Mouse (Mus musculus): ENCODE measurements at regions not wholly inside any gene's neighbourhood (a gene's known extent, or its start where the extent isn't known, plus 50 kb on each side); places are given as distances from the start of the nearest gene placed in this dataset.
A peak's percentile ranks its signal among the peaks of the same experiment; 100 is the strongest.

GRCm38 (mm10) chr1:168697386-168697785 is 265.3 kb upstream of the Pbx1 start:
- no peak for ATAC-seq (ENCODE audit: poor library complexity, severe bottlenecking)

DNA sequence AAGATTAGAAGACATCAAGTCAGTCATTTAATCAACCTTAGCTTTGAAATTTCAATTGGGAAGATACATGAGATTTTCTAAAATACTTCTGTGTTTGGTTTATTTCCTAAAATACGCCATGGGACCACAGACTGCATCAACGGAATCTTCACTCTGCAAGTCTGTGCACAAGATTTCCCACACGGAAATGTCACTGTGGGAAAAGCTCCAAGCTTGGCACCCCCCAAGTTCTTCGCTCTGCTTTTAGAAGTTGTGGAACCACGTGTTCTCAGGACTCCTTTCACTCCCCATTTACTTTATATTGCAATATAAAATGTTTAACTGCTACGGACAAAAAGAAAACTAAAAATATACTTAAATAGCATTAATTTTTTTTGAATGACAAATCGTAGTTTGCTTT is 254.8 kb upstream of the Pbx1 start:
- no peak for ATAC-seq (ENCODE audit: poor library complexity, severe bottlenecking)

GRCm38 (mm10) chr1:168685147-168685546 is 253.1 kb upstream of the Pbx1 start:
- ATAC-seq (ENCODE audit: poor library complexity, severe bottlenecking): no peak

DNA sequence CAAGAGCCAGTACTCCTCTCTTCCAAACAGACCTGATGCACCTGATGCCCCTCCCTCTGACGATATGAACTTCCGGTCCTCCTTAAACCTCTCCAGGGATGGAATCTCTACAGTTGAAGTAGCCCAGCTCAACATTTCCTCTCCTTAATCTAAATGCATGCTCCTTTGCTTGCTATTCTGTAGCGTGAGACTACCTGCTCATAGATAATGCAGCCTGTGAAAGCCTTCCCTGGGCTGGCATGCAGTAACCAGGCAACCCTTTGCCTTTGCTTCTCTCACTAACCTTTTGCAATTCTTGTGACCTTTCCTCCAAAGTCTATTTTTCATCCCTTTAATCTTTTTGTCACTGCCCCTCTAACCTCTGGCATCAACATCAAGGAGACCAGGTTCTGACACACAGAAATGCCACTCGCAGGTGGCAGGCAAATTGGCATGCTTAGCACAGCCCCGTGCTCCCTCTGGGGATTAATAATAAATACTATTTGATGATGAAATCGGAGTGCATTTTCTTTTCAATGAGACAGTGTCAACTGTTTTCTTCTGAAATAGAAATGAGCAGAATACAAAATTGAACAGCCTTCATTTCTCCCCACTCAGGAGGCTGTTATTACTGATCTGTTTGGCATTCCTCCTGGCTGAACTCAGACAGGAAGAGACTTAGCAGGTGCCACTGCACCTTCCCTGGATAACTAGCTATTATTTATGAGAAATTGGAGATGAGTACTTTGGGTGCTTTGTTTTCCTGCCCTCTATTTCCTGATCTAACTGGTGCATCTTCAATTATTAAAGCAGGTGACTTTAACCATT is 249.8 kb upstream of the Pbx1 start:
- no peak for ATAC-seq (ENCODE audit: poor library complexity, severe bottlenecking)

GRCm38 (mm10) chr1:168680674-168681073 is 248.6 kb upstream of the Pbx1 start:
- no peak for ATAC-seq (ENCODE audit: poor library complexity, severe bottlenecking)

DNA sequence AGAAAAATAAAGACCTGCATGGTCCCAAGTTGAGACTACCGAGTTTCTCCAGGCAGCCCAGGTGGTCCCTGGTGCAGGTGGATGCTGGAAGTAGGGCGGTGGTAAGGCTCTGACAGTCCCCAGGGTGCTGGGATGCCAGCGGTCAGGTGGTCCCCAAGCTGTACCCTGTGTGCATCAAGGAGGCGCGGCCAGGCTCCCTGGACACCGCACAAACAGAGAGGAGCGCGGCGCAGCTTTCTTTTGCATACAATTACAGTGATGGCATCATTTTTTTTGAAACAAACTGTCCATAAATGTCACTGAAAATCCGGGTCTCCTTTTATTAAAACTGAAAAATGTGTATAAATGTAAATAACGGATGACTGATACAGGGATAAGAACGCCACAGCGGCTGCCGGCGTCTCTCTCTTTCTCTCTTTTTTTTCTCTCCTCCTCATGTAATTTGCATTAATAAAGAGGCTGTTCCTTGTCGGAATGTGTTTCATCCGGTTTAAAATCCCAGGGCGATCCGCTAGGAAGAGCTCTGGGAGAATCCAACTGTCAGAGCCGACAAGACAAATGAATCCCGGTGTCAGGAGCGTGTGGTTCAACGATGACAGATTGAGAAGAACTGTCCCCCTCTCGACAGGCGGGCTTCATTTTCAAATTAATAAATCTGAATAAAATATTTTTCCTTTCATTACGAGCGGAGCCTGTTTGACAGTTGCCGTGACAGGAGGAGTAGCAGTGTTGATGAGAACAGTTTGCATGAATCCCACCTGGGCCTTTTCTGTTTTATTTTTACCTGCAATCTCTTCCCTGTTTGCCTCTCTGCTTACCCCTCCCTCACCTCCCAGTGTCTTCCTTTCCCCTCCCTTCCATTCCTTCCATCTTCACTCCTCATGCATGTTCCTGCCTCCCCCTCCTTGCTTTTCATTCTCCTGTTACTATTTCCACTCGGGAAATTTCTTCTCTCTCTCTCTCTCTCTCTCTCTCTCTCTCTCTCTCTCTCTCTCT is 244.6 kb upstream of the Pbx1 start:
- ATAC-seq (ENCODE audit: poor library complexity, severe bottlenecking): no peak

DNA sequence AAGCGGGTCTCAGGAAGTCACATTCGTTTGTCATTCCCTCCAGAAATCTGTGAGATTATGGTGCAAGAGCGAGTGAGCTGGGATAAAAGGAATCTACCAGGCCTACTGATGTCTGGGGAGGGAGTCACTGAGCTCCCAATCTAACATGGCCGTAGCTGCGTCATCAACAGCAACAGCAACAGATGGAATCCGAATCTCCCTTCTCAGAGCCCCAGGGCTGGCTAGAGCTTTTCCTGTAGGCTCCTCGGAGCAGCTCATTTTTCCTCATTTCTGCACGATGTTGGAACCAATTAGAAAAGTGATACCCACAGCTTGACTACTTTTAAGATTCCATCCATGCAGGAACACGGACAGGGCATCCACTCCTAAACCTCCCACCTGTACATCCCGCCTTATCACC is 243.7 kb upstream of the Pbx1 start:
- no peak for ATAC-seq (ENCODE audit: poor library complexity, severe bottlenecking)

DNA sequence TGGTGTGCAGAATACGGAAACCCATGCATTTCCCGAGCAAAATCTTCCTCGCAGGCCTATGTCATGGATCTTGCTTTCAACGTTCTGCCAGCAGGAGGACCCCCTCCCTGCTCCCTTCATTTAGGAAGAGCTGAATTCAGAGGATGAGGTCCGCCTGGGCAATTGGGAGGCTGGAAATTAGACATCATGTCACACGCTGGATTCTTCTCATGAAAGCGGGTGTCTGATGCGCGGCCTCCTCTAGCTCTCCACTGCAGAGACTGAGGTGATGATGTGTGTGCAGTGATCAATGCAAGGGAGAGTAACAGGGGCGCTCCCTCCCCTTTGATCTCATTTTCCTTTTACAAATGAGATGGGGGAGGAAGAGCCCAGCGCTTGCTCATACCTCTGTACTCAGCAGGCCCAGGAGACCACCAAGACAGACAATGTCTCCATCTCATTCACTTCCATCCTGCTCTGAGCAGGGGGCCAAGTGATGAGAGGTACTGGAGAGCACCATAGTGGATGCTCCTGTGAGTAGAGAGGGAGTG is 230.8 kb upstream of the Pbx1 start:
- ATAC-seq (ENCODE audit: poor library complexity, severe bottlenecking): no peak

DNA sequence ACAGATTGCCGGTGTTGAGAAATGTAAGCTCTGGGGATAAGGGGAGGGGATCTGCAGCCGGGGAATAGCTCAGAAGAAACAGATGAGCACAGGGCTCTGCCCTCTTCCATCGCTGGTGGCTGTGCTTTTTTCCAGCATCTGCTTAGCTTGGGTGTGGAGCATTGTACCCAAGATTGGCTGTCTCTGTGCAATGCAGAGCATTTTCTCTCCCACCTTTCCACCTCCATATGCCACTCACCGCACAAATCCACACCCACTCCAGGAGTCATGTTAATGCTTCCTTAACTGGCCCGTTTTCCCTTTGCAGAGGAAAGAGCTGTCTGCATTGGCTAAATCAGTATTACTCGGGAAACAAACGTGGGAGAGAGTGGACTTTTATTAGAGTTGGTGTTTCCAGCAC is 228.9 kb upstream of the Pbx1 start:
- no peak for ATAC-seq (ENCODE audit: poor library complexity, severe bottlenecking)

GRCm38 (mm10) chr1:168659578-168659977 is 227.5 kb upstream of the Pbx1 start:
- ATAC-seq (ENCODE audit: poor library complexity, severe bottlenecking): no peak

- ATAC-seq (ENCODE audit: poor library complexity, severe bottlenecking): peak; percentile 65
Measured at GRCm38 (mm10) chr1:168632837-168633236, 200.8 kb upstream of the Pbx1 start.

DNA sequence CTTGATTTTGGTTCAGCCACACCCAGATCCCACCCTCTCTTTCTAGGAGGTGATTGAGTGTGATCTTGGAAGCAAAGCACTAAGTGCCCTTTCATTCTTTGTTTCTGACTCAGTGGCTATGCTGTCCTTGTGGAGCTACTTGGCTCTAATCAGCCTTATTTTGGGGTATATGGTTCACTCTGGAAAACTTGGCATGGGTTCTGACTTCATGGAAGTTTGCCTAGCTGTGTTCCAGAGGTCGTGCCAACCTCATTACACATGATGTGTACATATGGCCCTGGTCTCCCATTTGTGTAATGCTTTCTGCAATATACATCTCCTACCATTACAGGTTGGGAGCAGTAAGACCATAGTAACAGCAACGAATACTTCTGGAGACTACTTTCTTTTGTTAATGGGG is 199.9 kb upstream of the Pbx1 start:
- ATAC-seq (ENCODE audit: poor library complexity, severe bottlenecking): no peak

- ATAC-seq (ENCODE audit: poor library complexity, severe bottlenecking): peak; percentile 68
Measured at GRCm38 (mm10) chr1:168601967-168602366, 169.9 kb upstream of the Pbx1 start.

- peak; percentile 37 for ATAC-seq (ENCODE audit: poor library complexity, severe bottlenecking)
Measured at GRCm38 (mm10) chr1:168600461-168601160, 168.5 kb upstream of the Pbx1 start.

DNA sequence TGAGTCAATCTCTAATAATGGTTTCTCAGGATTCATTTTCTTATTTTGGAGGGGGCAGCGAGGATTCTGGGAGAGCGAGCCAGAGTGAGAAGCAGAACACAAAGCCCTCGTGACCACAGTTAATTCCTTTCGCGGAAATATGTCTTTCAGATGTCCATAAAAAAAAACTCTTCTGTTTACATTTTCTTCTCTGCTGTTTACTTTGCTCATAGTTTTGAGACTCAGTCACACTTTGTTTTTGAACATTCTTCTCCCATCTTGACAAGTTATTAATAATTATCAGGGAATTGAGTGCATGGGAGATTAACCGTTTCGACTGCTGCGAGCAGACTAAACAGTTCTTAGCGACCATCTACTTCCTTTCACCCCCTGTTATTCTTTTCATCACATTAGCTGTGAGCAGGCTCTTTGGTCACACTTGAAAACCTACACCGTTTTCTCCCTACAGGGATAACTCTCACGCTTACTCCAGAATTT is 166.2 kb upstream of the Pbx1 start:
- no peak for ATAC-seq (ENCODE audit: poor library complexity, severe bottlenecking)

GRCm38 (mm10) chr1:168597495-168597894 is 165.4 kb upstream of the Pbx1 start:
- no peak for ATAC-seq (ENCODE audit: poor library complexity, severe bottlenecking)

DNA sequence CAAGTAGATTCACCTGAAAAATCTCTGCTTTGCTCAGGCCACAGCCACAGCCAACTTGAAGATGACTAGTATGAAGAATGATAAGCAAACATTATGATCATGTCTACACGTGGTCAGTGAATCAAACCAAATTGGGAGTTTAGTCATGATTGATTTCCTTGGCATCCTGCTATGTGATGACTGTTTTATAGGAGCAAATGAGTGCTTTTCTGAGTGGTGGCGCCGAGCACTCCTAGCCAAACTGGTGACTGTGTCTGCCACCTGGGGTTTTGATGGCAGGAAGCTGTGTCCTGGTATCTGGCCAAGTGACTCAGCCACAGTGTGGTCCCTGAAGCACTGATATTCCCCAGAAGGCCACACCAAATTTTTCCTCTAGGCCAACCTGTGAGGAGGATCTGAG is 152.1 kb upstream of the Pbx1 start:
- ATAC-seq (ENCODE audit: poor library complexity, severe bottlenecking): no peak

DNA sequence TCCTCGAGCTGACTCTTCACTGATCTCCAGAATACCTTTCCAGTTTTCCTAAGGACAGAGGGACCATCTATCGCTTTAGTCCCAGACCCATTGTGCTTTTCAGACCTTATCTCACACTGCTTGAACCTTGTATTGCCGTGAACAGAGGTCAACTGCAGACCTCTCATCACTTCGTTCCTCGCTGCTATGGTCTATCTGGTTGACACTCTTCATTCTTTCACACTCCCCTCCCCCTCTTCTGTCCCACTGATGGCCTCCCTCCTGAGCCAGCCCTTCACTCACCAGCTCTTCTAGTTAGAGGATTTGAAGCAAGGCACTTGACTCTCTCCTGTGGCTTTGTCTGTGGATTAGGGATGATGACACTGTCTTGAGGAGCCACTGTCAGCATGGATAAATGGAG is 150.4 kb upstream of the Pbx1 start:
- peak; percentile 52; the same call in 1 of the 2 replicates for ATAC-seq (ENCODE audit: poor library complexity, severe bottlenecking)

DNA sequence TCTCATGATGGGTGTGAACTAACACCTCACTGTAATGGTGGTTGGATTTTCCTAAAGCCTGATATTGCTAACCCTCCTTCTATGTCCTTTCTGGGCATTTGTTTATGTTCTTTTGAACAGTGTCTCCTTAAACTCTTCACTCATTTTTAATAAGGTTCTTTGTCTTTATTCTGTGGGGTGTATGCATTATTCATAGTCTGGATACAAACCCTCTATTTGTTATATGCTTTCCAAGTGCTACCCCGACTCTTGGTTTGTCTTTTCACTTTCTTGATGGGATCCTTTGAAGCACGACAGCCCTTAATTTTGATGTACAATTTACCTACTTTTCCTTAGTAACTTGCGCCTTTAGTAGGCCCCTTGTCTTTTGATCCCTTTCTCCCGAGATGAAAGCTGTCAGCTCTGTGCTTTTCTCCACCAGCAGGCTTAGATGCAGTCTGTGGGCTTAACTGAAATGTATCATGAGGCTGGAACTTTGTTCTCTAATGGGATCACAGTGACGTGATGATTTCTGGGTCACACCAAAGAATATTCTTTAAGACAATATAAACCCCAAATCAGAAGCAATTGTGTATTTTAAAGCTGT is 138.0 kb upstream of the Pbx1 start:
- no peak for ATAC-seq (ENCODE audit: poor library complexity, severe bottlenecking)

- ATAC-seq (ENCODE audit: poor library complexity, severe bottlenecking): no peak
Measured at GRCm38 (mm10) chr1:168552394-168552793, 120.3 kb upstream of the Pbx1 start.

All from megakaryocyte, adult 5-6 weeks (primary cell).